ENCODE assay signal across 9 mouse cellular contexts in the genomic region with DNA sequence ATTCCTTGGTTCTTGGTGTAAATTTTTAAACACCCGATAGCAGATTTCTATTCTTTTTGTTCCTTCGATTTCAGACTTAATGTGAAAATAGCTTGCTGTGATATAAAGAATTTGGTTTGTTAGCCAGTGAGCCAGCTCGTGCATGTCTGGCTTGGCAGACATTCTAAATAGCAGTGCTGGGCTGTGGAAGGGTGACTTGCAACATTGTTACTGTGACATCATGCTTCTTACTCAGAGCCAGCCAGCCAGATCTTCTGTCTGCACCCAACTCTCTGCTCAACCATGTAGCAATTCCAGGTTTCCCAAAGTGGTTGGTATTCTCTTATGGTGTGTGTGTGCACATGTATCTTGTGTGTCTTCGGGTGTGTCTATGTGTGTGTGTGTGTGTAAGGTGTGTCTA.
DNase-seq lines count a peak whose midpoint lies in the region; ATAC-seq and TF ChIP-seq lines count a peak whose summit lies in the region.
"Had no signal": no experiment of that assay in that cellular context is flagged by ENCODE, and none has a peak within 500 bp of the region (broad histone marks: within the 10 kb centered on the region; RNA-seq: fewer than 3 reads in every experiment).

No protein-coding gene starts in this region.

- no peak overlapping the region for H3K9ac ChIP-seq in forebrain, embryonic 13.5 days
- H3K9ac ChIP-seq in liver, postnatal 0 days (replicated peaks): no peak overlapping the region
- no peak overlapping the region for H3K9ac ChIP-seq in liver, embryonic 12.5 days

- peak; percentile 41; the same call in 1 of the 2 replicates for ATAC-seq in forebrain, embryonic 13.5 days
- ATAC-seq in liver, postnatal 0 days: peak; percentile 83
- no peak for ATAC-seq in liver, embryonic 12.5 days
- ATAC-seq: CD4-positive, CD25-positive, alpha-beta regulatory T cell, adult 4 months had no signal

- H3K27ac ChIP-seq in forebrain, embryonic 13.5 days: no peak overlapping the region; the same call in 1 of the 2 replicates
- no peak overlapping the region for H3K27ac ChIP-seq in forebrain, embryonic 10.5 days
- H3K27ac ChIP-seq in liver, postnatal 0 days (ENCODE audit: low read depth): no peak overlapping the region
- H3K27ac ChIP-seq in liver, embryonic 12.5 days: no peak overlapping the region

- TF ChIP-seq EP300 in liver, postnatal 0 days (IDR thresholded peaks at IDR 0.05; ENCODE audit: low read depth): no peak

- no peak overlapping the region for H3K4me3 ChIP-seq in forebrain, embryonic 13.5 days
- H3K4me3 ChIP-seq in forebrain, embryonic 10.5 days: no peak overlapping the region
- no peak overlapping the region for H3K4me3 ChIP-seq in liver, postnatal 0 days (ENCODE audit: low read depth, low read length)
- H3K4me3 ChIP-seq in liver, embryonic 12.5 days: no peak overlapping the region

- WGBS in forebrain, embryonic 13.5 days: 73% methylated on average over 4 of the region's 4 CpGs
- 94% methylated on average over 4 of the region's 4 CpGs for WGBS in forebrain, embryonic 10.5 days
- WGBS in liver, postnatal 0 days (ENCODE audit: insufficient replicate concordance): 59% methylated on average over 4 of the region's 4 CpGs
- WGBS in liver, embryonic 12.5 days (ENCODE audit: insufficient replicate concordance): 66% methylated on average over 4 of the region's 4 CpGs

- no peaks in the 10 kb centered on the region for H3K36me3 ChIP-seq in forebrain, embryonic 13.5 days (ENCODE audit: poor library complexity, severe bottlenecking)
- 0 out of 2 replicates have a peak, but pooled peaks cover 2% of the 10 kb centered on the region for H3K36me3 ChIP-seq in forebrain, embryonic 10.5 days (replicated peaks)
- no peaks in the 10 kb centered on the region for H3K36me3 ChIP-seq in liver, postnatal 0 days (replicated peaks; ENCODE audit: insufficient read depth, low read length)
- H3K36me3 ChIP-seq in liver, embryonic 12.5 days: no peaks in the 10 kb centered on the region

- no peak for DNase-seq in forebrain, embryonic 10.5 days (ENCODE audit: extremely low spot score, low spot score)
- no peak for DNase-seq in liver, postnatal 0 days
- peak; percentile 45 for DNase-seq in gonadal fat pad, adult 2 months (ENCODE audit: low read depth)
- peak; percentile 19 to 48 for DNase-seq in lung, postnatal 4 days
- no peak for DNase-seq in layer of hippocampus, postnatal 36 days
- DNase-seq in spleen, adult 12 weeks (ENCODE audit: low spot score): no peak

- no peak for TF ChIP-seq CTCF in liver, postnatal 0 days (IDR thresholded peaks at IDR 0.05; ENCODE audit: low read depth)

- no peaks in the 10 kb centered on the region for H3K9me3 ChIP-seq in forebrain, embryonic 13.5 days (replicated peaks)
- no peaks in the 10 kb centered on the region for H3K9me3 ChIP-seq in forebrain, embryonic 10.5 days
- no peaks in the 10 kb centered on the region for H3K9me3 ChIP-seq in liver, postnatal 0 days (ENCODE audit: low read length)
- H3K9me3 ChIP-seq in liver, embryonic 12.5 days (replicated peaks): no peaks in the 10 kb centered on the region

- peaks cover 20% of the 10 kb centered on the region for H3K4me1 ChIP-seq in forebrain, embryonic 13.5 days
- H3K4me1 ChIP-seq in forebrain, embryonic 10.5 days: peaks cover 19% of the 10 kb centered on the region
- peaks cover 3% of the 10 kb centered on the region; the same call in 1 of the 2 replicates for H3K4me1 ChIP-seq in liver, postnatal 0 days (ENCODE audit: insufficient read depth)
- peaks cover 10% of the 10 kb centered on the region; the same call in 1 of the 2 replicates for H3K4me1 ChIP-seq in liver, embryonic 12.5 days

- H3K27me3 ChIP-seq in forebrain, embryonic 13.5 days: no peaks in the 10 kb centered on the region
- H3K27me3 ChIP-seq in forebrain, embryonic 10.5 days (ENCODE audit: poor library complexity, severe bottlenecking): no peaks in the 10 kb centered on the region
- H3K27me3 ChIP-seq in liver, postnatal 0 days (ENCODE audit: insufficient read depth, low read length): no peaks in the 10 kb centered on the region
- no peaks in the 10 kb centered on the region for H3K27me3 ChIP-seq in liver, embryonic 12.5 days (replicated peaks)

- H3K4me2 ChIP-seq in forebrain, embryonic 13.5 days: no peak overlapping the region
- H3K4me2 ChIP-seq in liver, postnatal 0 days (ENCODE audit: low read depth, low read length): no peak overlapping the region
- no peak overlapping the region for H3K4me2 ChIP-seq in liver, embryonic 12.5 days

Comparison
In these comparisons a context has a peak if more than half of its experiments do, and no peak if none do; other contexts are left out.
1. DNase-seq: peak in gonadal fat pad, adult 2 months (single experiment) and lung, postnatal 4 days (2 of 2); none in forebrain, embryonic 10.5 days (single experiment), liver, postnatal 0 days (single experiment), layer of hippocampus, postnatal 36 days (0 of 2) and spleen, adult 12 weeks (single experiment).